Mouse (Mus musculus): ENCODE measurements around the gene Gm10770.
A peak's percentile ranks its signal among the peaks of the same experiment; 100 is the strongest.
"Not testable (repeated sequence)": the region's sequence is repeated elsewhere in the genome, so short reads cannot be mapped to it uniquely, and the experiment has no call there.

Gm10770 gene

GRCm38 (mm10) chr2:150179579-150179978, at the start of gene Gm10770:
Gene Gm10770 (minus strand): TSS chr2:150179679.
- not testable (repeated sequence) for DNase-seq (ENCODE audit: low spot score in 2 of 2)

DNA sequence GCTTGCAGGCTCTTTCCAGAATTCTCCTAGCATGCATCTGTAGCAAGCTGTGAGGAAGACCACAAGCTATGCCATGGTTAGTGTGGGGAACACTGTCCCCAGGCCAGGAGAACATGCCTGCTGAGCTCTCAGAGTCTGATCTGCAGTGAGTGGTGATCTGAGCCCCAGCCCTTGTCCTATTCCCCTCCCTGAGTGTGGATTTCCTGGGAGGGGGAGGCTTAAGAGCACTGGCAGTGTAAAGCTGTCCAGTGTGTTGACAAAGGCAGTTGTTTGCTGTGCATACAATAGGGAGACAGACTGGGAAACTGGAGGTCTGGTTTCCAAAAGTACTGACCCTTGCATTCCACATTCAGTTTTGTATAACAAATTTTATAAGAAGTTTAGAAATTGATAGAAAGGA, 43.8 kb upstream of the Gm10770 start:
- DNase-seq (ENCODE audit: low spot score in 2 of 2), result not testable (repeated sequence)

DNA sequence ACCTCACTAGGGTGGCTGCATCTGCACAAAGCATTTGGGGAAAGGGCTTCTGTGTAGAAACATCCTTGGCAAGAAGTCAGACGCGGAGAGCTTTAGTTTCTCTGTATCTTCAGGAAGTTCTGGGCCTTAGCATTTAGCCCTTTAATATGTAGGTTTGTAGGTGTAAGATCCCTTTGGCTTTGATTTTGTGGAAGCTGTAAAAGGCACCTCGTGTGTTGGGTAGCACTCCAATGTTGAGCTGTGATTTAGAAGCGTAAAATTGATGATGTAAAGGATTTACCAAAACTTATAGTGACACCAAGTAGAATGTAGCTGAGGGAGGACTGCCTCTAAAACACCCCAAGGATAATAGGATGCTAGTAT, 38.9 kb upstream of the Gm10770 start:
- DNase-seq (ENCODE audit: low spot score in 2 of 2), result not testable (repeated sequence)

DNA sequence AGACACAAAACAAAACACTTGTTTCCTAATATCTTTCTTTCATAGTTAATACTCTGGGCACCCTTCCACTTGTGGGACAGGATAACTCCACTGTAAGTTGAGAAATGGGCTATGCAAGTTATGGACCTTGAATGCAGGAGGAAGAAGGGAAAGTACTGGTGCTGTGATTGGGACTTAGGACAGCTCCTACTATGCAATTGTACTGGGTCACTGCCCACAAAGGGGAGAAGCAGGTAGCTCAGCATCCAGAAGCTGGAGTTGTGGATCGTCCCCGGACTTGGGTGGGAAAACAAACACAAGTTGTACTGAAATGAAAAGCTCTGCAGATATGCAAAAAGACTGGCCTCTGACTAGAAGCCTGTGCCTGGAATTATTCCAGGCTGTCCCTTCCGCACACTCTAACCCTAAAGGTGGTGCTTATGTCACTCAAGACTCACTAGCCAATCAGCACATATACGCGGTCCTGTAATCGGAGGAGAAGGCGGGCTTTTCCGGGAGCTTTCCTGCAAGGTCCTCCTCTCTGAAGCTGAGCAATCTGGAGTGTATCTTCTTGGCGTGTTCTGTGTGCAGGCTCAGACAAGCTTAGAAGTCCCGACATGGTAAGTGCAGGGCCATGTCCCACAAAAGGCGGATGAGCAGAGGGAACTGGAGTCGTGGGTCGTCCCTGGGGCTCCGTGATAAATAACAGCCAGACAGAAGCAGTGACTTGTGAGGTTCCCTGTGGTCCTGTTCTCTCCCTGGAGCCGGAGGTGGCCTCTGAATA, 38.3 kb upstream of the Gm10770 start, which contains the start of gene Zfp937:
TSS of gene Zfp937 (plus strand) at position 474 of the 763 bp plus-strand sequence.
- DNase-seq (ENCODE audit: low spot score in 2 of 2), result peak; percentile 3 to 19

GRCm38 (mm10) chr2:150181570-150181999, 2.1 kb upstream of the Gm10770 start, which contains the start of gene Gm14139:
Gene Gm14139 (plus strand): TSS chr2:150181755.
- DNase-seq (ENCODE audit: low spot score in 2 of 2), result not testable (repeated sequence)

DNA sequence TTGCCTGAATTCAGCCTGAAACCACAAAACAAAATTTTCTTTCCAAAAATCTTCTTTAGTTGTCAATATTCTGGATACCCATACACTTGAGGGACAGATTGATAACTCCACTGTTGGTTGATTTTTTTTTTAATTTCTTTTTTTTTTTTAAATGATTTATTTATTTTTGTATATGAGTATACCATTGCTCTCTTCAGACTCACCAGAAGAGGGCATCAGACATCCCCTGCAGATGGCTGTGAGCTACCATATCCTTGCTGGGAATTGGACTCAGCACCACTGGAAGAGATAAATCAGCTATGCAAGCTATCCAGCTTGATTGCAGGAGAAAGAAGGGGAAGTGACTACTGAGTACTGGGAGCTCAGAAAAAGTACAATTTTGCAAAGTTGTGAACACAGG, 1.6 kb upstream of the Gm10770 start:
- DNase-seq (ENCODE audit: low spot score in 2 of 2), result not testable (repeated sequence)

GRCm38 (mm10) chr2:150173833-150174232, 5.6 kb downstream of the Gm10770 start:
- no peak for DNase-seq (ENCODE audit: low spot score in 2 of 2)

DNA sequence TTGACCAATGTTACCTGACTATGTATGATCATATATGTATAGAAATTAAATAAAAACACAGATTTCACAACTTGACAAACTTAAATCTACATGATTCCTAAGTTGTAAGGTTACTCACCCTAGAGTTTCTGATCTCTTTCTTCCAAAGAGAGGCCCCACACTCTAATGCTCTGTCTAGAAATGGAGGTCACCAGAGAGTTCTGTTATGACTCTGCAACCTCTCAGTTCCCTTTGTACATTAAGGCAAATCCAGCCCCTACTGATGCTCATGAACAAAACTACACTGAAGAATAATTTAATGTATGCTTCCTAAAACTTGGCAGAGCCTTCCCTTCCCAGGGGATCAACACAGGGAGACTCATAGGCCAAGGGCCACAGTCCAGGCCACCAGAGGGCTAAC, 12.8 kb downstream of the Gm10770 start:
- no peak for DNase-seq (ENCODE audit: low spot score in 2 of 2)

DNA sequence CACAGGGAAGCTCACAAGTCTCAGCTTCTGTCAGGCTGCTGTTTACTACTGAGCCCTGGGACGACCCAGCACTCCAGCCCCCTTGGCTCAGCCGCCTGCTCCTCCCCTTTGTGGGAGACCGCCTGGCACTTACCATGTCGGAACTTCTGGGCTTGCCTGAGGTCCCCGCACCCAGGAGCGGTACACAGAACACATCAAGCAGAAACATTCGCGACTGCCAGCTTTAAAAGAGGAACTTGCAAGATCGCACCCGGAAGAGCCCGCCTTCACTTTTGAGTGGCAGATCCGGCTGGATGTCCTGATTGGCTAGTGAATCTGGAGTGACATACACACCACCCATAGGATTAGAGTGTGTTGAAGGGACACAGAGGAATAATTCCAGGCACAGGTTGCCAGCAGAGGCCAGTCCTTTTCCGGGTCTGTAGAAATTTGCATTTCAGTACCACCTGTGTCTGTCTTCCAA, 43.0 kb downstream of the Gm10770 start, which contains the start of gene Zfp120:
TSS of gene Zfp120 (minus strand) at position 274 of the 463 bp plus-strand sequence.
- DNase-seq (ENCODE audit: low spot score in 2 of 2), result peak; percentile 60 to 81

GRCm38 (mm10) chr2:150132773-150133172, 46.7 kb downstream of the Gm10770 start:
- DNase-seq (ENCODE audit: low spot score in 2 of 2), result no peak

- not testable (repeated sequence) for DNase-seq (ENCODE audit: low spot score in 2 of 2)
Measured at GRCm38 (mm10) chr2:150132002-150132401, 47.5 kb downstream of the Gm10770 start.

Measured in spleen, postnatal 10 days (tissue).